Mouse (Mus musculus) gastrocnemius, adult 2 months (tissue): ENCODE measurements around the gene Gucd1. TPM values are rescaled to one million over a fixed set of nuclear protein-coding genes. Genes with fewer than 3 reads are reported as not detected.

ENCODE experiments used
- DNase-seq: peaks from one replicate; pipeline ENCODE4 v3.0.0; 2022
- H3K27ac ChIP-seq: fragments of 200-600 bp; 2 replicates; pipeline ENCODE4 v1.8.1; 2022; ENCODE audit warnings: mild to moderate bottlenecking
- H3K4me3 ChIP-seq: fragments of 200-600 bp; 2 replicates; pipeline ENCODE4 v1.8.1; 2022; ENCODE audit warnings: mild to moderate bottlenecking, moderate library complexity
- CTCF ChIP-seq: fragments of 200-600 bp; IDR thresholded peaks from 2 replicates; pipeline ENCODE4 v1.8.1; 2022; ENCODE audit warnings: antibody characterized with exemption, mild to moderate bottlenecking, moderate library complexity
- intact Hi-C: fragments of 180-260 bp; cut with DNase I; formaldehyde crosslinking; loops from one replicate; pipeline ENCODE4 v1.15.1; 2025
- total RNA-seq, 2 experiments: library from RNA; stranded (reverse); gene quantifications; 2 replicates each; pipeline ENCODE4 v1.2.3; 2021

Gucd1 gene
- total RNA-seq, 2 experiments from 2014 or later, result 48.2 to 78.7 TPM

DNA sequence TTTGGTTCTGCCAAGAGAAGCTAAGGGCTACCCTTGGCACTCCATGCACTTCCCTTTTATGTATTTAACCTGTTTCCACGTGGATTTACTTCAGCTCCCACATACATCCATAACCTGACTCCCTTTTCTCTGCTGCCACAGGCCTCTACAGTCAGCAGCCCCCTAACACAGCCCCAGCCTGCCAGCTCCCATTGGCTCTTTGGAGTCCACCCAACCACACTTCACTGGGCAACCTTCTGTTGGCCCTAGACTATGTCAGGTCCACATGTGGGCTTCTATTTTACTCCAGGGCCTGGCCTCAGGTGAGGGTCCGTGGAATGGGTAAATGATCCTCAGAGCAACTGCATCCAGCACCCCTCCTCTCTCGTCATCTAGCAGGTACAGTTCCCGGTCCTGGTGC, 215.2 kb downstream of the Gucd1 start:
- H3K27ac ChIP-seq, result peak overlapping the region; percentile 44
- no peak for TF ChIP-seq CTCF
- H3K4me3 ChIP-seq, result no peak overlapping the region
- no peak for DNase-seq
- intact Hi-C loops, result no loop called here

DNA sequence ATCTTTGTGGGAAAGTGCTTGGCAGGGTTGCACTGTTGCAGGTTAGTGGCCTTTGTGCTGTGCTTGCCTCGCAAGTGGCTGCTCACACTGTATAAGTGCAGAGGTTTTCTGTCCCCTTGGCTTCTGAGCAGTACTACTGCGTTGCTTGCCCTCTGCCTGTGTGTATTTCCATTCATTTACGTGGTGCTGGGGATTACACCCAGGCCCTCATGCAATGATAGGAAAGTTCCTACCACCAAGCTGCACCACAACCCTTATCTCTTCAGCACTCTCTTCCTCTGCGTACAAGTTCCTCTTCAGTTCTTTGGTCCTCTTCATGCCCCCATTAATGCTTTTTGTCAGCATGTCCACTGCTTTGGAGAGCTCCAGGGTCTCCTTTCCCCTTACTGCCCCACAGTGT, 215.8 kb downstream of the Gucd1 start:
- DNase-seq, result no peak
- Histone ChIP-seq H3K4me3 (no peak overlapping the region), H3K27ac (peak overlapping the region; percentile 44)
- no peak for TF ChIP-seq CTCF
- intact Hi-C loops, result no loop called here

DNA sequence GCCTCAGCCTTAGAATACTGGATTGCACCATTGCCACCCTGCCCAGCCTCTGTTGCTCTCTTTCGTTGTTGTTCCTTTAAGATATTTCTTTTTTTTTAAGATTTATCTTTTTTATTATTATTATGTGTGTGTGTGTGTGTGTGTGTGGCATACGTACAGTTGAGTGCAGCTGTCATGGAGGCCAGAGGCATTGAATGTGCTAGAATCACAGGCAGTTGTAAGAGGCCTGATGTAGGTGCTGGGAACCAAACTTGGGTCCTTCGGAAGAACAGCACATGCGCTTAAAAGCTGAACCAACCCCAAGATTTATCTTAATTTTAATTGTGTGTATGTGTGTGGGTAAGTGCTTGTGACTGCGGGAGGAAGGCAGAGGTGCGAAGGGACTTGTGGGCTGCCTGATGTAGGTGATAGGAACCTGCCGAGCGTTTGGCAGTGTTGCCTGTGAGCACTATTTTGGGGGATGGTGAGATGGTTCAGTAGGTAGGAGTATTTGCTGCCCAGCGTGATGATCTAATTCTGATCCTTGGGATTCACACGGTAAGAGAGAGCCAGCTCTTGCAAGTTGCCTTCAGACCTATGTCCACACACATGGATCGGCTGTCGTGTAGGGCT, 216.5 kb downstream of the Gucd1 start:
- DNase-seq, result no peak
- intact Hi-C loops, result no loop called here
- TF ChIP-seq CTCF, result no peak
- peak overlapping the region; percentile 70 for H3K27ac ChIP-seq
- no peak overlapping the region for H3K4me3 ChIP-seq

Other genes with a start within 250 kb of the Gucd1 start
- gene Adora2a, start 201.1 kb downstream of the Gucd1 start, total RNA-seq, result under 1 TPM; 0.92 to 0.98 TPM
- gene Upb1, start 116.9 kb downstream of the Gucd1 start, total RNA-seq, result not detected
- 10 to 100 TPM; 65.9 to 91.4 TPM for gene Snrpd3, start 421 bp downstream of the Gucd1 start, total RNA-seq
- gene Lrrc75b, start 42.4 kb upstream of the Gucd1 start, total RNA-seq, result under 1 TPM; 0.11 to 0.15 TPM
- not detected for gene Ggt1, start 43.6 kb upstream of the Gucd1 start, total RNA-seq
- 1 to 10 TPM; 2.9 to 4.6 TPM for gene Ggt5, start 71.4 kb upstream of the Gucd1 start, total RNA-seq
- gene Susd2, start 126.0 kb upstream of the Gucd1 start, total RNA-seq, result 1 to 10 TPM; 1.0 to 2.4 TPM
- 10 to 100 TPM in 1 of 2 experiments, 1 to 10 TPM in 1; 8.4 to 11.0 TPM for gene Cabin1, start 246.4 kb upstream of the Gucd1 start, total RNA-seq